Mouse (Mus musculus) kidney, postnatal 4 days (tissue): Measurements from ENCODE around the gene Kntc1.
"Not testable (repeated sequence)": the region's sequence is repeated elsewhere in the genome, so short reads cannot be mapped to it uniquely, and the experiment has no call there.

Experiments used
- DNase-seq, 2 experiments: peaks; one replicate each; pipeline ENCODE4 v3.0.0; 2021; ENCODE audit warnings: mixed read lengths in 2 of 2

Gene Kntc1

GRCm38 (mm10) chr5:123749065-123750064 lies at the start of gene Kntc1, which contains the start of gene Rsrc2:
Gene Kntc1, plus strand, starts transcription at chr5:123749716.
Gene Rsrc2, minus strand, starts transcription at chr5:123749414.
- DNase-seq: peak; percentile 99

- DNase-seq: peak; percentile 71 to 80
Measured at GRCm38 (mm10) chr5:123700625-123701024, 48.9 kb upstream of the Kntc1 start.

- DNase-seq: no peak
Measured at GRCm38 (mm10) chr5:123708598-123708997, 40.9 kb upstream of the Kntc1 start.

- DNase-seq: no peak
Measured at GRCm38 (mm10) chr5:123709571-123709970, 39.9 kb upstream of the Kntc1 start.

- no peak for DNase-seq
Measured at GRCm38 (mm10) chr5:123713782-123714181, 35.7 kb upstream of the Kntc1 start.

GRCm38 (mm10) chr5:123714622-123715021 lies 34.9 kb upstream of the Kntc1 start:
- DNase-seq: no peak

- peak; percentile 93 to 96 for DNase-seq
Measured at GRCm38 (mm10) chr5:123720328-123721311, 28.9 kb upstream of the Kntc1 start, which contains the start of gene Zcchc8. Gene Zcchc8, minus strand, starts transcription at chr5:123721100.

GRCm38 (mm10) chr5:123723816-123724215 lies 25.7 kb upstream of the Kntc1 start:
- DNase-seq: not testable (repeated sequence)

GRCm38 (mm10) chr5:123730981-123731380 lies 18.5 kb upstream of the Kntc1 start:
- DNase-seq: no peak

GRCm38 (mm10) chr5:123744358-123744757 lies 5.2 kb upstream of the Kntc1 start:
- no peak for DNase-seq

- no peak for DNase-seq
Measured at GRCm38 (mm10) chr5:123746253-123746652, 3.3 kb upstream of the Kntc1 start.

GRCm38 (mm10) chr5:123747604-123748003 lies 1.9 kb upstream of the Kntc1 start:
- DNase-seq: no peak

GRCm38 (mm10) chr5:123748339-123749064 lies 1.0 kb upstream of the Kntc1 start:
- DNase-seq: no peak

GRCm38 (mm10) chr5:123765506-123765905 lies 16.0 kb downstream of the Kntc1 start:
- DNase-seq: no peak

- not testable (repeated sequence) for DNase-seq
Measured at GRCm38 (mm10) chr5:123766455-123766854, 16.9 kb downstream of the Kntc1 start.

GRCm38 (mm10) chr5:123773441-123773840 lies 23.9 kb downstream of the Kntc1 start:
- no peak for DNase-seq

- no peak for DNase-seq
Measured at GRCm38 (mm10) chr5:123780716-123781115, 31.2 kb downstream of the Kntc1 start.

GRCm38 (mm10) chr5:123781864-123782263 lies 32.3 kb downstream of the Kntc1 start:
- DNase-seq: no peak

GRCm38 (mm10) chr5:123788976-123789375 lies 39.5 kb downstream of the Kntc1 start:
- no peak for DNase-seq

- no peak for DNase-seq
Measured at GRCm38 (mm10) chr5:123793081-123793480, 43.6 kb downstream of the Kntc1 start.

GRCm38 (mm10) chr5:123806334-123806733 lies 56.8 kb downstream of the Kntc1 start:
- no peak for DNase-seq

GRCm38 (mm10) chr5:123808541-123808940 lies 59.0 kb downstream of the Kntc1 start:
- DNase-seq: no peak
